Mouse (Mus musculus) heart, embryonic 13.5 days (tissue): ENCODE data around the gene Psmd12. TPM values are rescaled to one million over a fixed set of nuclear protein-coding genes. Genes with fewer than 3 reads are reported as not detected.
A peak's percentile ranks its signal among the peaks of the same experiment; 100 is the strongest.

Experiments
- ATAC-seq: fragments of 200-750 bp; cut with Nextera tagmentation; 2 replicates; pipeline ENCODE4 v1.8.0; 2017; ENCODE audit warnings: moderate TSS enrichment; ENCODE audit not compliant: insufficient number of reproducible peaks, low FRiP score, low TSS enrichment; ENCODE audit errors: extremely low read depth
- H3K27ac ChIP-seq: fragments of 300-500 bp; sonication (generic); replicated peaks from 2 replicates; pipeline ENCODE4 v1.5.1; 2015; ENCODE audit warnings: moderate library complexity, mild to moderate bottlenecking, inconsistent platforms
- H3K27me3 ChIP-seq: fragments of 300-500 bp; sonication (generic); replicated peaks from 2 replicates; pipeline ENCODE4 v1.6.1; 2015; ENCODE audit warnings: mild to moderate bottlenecking, inconsistent platforms
- H3K36me3 ChIP-seq: fragments of 300-500 bp; sonication (generic); 2 replicates; pipeline ENCODE4 v1.6.1; 2015; ENCODE audit warnings: mild to moderate bottlenecking, inconsistent platforms
- H3K4me1 ChIP-seq: fragments of 300-500 bp; sonication (generic); 2 replicates; pipeline ENCODE4 v1.6.1; 2015; ENCODE audit warnings: inconsistent platforms
- H3K4me2 ChIP-seq: fragments of 300-500 bp; sonication (generic); 2 replicates; pipeline ENCODE4 v1.6.1; 2015; ENCODE audit warnings: inconsistent platforms, mild to moderate bottlenecking, moderate library complexity
- H3K4me3 ChIP-seq: fragments of 300-500 bp; sonication (generic); 2 replicates; pipeline ENCODE4 v1.5.1; 2015; ENCODE audit warnings: moderate library complexity, mild to moderate bottlenecking, inconsistent platforms
- H3K9ac ChIP-seq: fragments of 300-500 bp; sonication (generic); 2 replicates; pipeline ENCODE4 v1.6.1; 2015; ENCODE audit warnings: inconsistent platforms, mild to moderate bottlenecking, moderate library complexity
- H3K9me3 ChIP-seq: fragments of 300-500 bp; sonication (generic); 2 replicates; pipeline ENCODE4 v1.6.1; 2016; ENCODE audit warnings: inconsistent platforms
- WGBS: fragments of 180-500 bp; shearing (Covaris S2); methylation state at CpG from one replicate; pipeline ENCODE4 v1.1.7; 2015; ENCODE audit warnings: mixed read lengths; 5-methylcytosine and 5-hydroxymethylcytosine counted together
- polyA plus RNA-seq: library from polyadenylated mRNA; unstranded; fragments of >200 nt; fragmentation: Nextera tagmentation; extraction: Ambion mirVana; gene quantifications from 2 replicates; pipeline ENCODE4 v1.2.1, GENCODE M21; 2015

Psmd12 gene
- polyA plus RNA-seq, 1 experiment from 2014 or later = 130 TPM

- H3K9me3 ChIP-seq = no peaks in the 10 kb centered on the region
- H3K4me1 ChIP-seq = peaks cover 23% of the 10 kb centered on the region
- H3K27ac ChIP-seq = peak overlapping the region; percentile 82
- peak overlapping the region; percentile 98 for H3K9ac ChIP-seq
- H3K4me2 ChIP-seq = peak overlapping the region; percentile 100
- ATAC-seq = peak; percentile 58; the same call in 1 of the 2 replicates
- no peaks in the 10 kb centered on the region; the same call in 1 of the 2 replicates for H3K27me3 ChIP-seq
- peaks cover 23% of the 10 kb centered on the region for H3K36me3 ChIP-seq
- under 1% methylated on average over 36 of the region's 37 CpGs for WGBS
- peak overlapping the region; percentile 99 for H3K4me3 ChIP-seq
Observed at GRCm38 (mm10) chr11:107546667-107547301, 67.5 kb downstream of the Psmd12 start.

- peaks cover 23% of the 10 kb centered on the region for H3K4me1 ChIP-seq
- H3K27ac ChIP-seq = peak within 1 kb of the TSS; percentile 82
- peak within 1 kb of the TSS; percentile 100 for H3K4me2 ChIP-seq
- no peaks in the 10 kb centered on the region; the same call in 1 of the 2 replicates for H3K27me3 ChIP-seq
- peaks cover 29% of the 10 kb centered on the region for H3K36me3 ChIP-seq
- H3K9me3 ChIP-seq = no peaks in the 10 kb centered on the region
- WGBS = 1% methylated on average over 68 of the region's 70 CpGs
- ATAC-seq = peak; percentile 45; the same call in 1 of the 2 replicates
- peak within 1 kb of the TSS; percentile 98 for H3K9ac ChIP-seq
- H3K4me3 ChIP-seq = peak within 1 kb of the TSS; percentile 99
Observed at GRCm38 (mm10) chr11:107547351-107548203, 68.3 kb downstream of the Psmd12 start, which contains the start of gene Helz. Helz (plus strand) TSS chr11:107547930.

DNA sequence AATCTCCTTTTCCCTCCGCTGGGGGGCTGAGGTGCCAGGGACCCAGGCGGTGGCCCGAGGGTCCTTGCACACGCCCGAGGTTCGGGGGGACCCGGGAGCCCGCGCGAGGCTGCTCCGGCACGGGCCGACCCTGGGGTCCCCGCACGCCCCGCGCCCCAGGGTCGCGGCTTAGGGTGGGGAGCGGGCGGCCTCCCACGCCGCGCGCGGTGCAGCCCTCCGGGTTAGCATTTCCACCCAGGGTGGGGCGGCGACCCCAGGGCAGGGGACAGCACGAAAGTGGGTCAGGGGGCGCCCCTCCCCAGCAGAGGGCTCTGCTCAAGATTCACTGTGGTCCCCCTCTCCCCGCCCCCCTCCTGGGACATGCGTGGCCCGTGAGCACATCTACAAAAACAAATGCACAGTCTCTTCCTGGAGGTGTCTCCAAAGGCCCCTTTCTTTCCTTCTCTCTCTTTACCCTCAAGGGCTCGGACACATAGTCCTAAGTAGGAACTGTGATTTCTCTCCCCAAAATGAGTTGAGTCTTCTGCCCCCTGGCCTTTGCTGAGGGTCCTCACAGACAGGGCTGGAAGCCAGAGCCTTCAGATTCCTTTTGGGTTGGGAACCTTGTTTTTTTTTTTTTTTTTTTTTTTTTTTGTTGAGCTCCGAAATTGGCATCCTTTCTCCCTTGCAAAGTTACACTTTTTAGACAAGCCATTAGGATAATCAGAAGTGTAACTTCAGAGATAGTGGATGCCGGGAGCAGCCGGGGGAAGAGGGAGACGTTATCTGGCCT lies 69.1 kb downstream of the Psmd12 start:
- no peak; the same call in 1 of the 2 replicates for ATAC-seq
- H3K27me3 ChIP-seq = no peaks in the 10 kb centered on the region; the same call in 1 of the 2 replicates
- WGBS = 2% methylated on average over 39 of the region's 39 CpGs

More for the DNA sequence above, 69.1 kb downstream of the Psmd12 start:
- H3K36me3 ChIP-seq = peaks cover 36% of the 10 kb centered on the region
- H3K4me2 ChIP-seq = peak overlapping the region; percentile 100
- H3K27ac ChIP-seq = peak overlapping the region; percentile 82
- H3K4me1 ChIP-seq = peaks cover 23% of the 10 kb centered on the region
- no peaks in the 10 kb centered on the region for H3K9me3 ChIP-seq
- peak overlapping the region; percentile 98 for H3K9ac ChIP-seq
- H3K4me3 ChIP-seq = peak overlapping the region; percentile 99

Other genes with a start within 250 kb of the Psmd12 start
- 9.3 and 9.9 TPM in 2 replicates for gene Pitpnc1, start 8.8 kb upstream of the Psmd12 start, polyA plus RNA-seq
- 12.1 and 13.7 TPM in 2 replicates for gene Helz, start 68.4 kb downstream of the Psmd12 start, polyA plus RNA-seq
- 0.15 and 0.27 TPM in 2 replicates for gene Cacng1, start 237.0 kb downstream of the Psmd12 start, polyA plus RNA-seq